ENCODE assay signal across 15 mouse cellular contexts in genomic region chr12:79628121-79628774, GRCm38 (mm10).
A peak's percentile ranks its signal among the peaks of the same experiment; 100 is the strongest.
DNase-seq lines count a peak whose midpoint lies in the region; ATAC-seq and TF ChIP-seq lines count a peak whose summit lies in the region.
"Had no signal": no experiment of that assay in that cellular context is flagged by ENCODE, and none has a peak within 500 bp of the region (broad histone marks: within the 10 kb centered on the region; RNA-seq: fewer than 3 reads in every experiment).

No protein-coding gene starts in this region.

- H3K4me3 ChIP-seq in layer of hippocampus, adult 2 months, result no peak overlapping the region
- no peak overlapping the region for H3K4me3 ChIP-seq in bone marrow macrophage, adult 2 months (ENCODE audit: insufficient read depth, low read length)
- no peak overlapping the region for H3K4me3 ChIP-seq in limb, embryonic 13.5 days
- H3K4me3 ChIP-seq: heart, embryonic 13.5 days had no signal

- no peak for DNase-seq in layer of hippocampus, adult 2 months (ENCODE audit: low spot score in 2 of 2)
- DNase-seq in layer of hippocampus, postnatal 36 days, result no peak
- peak; percentile 78 for DNase-seq in CD4-positive, CD25-positive, alpha-beta regulatory T cell, adult 2 months (ENCODE audit: low read depth, low spot score)
- no peak for DNase-seq in left cerebral cortex, adult 18-20 months (ENCODE audit: low spot score in 2 of 2)
- DNase-seq in layer of hippocampus, adult 8-10 months (ENCODE audit: low spot score in 2 of 2), result no peak
- DNase-seq: cerebellum, adult 11-12 months; lung, adult 18-20 months; right cerebral cortex, postnatal 14 days; thymus, adult 18-20 months had no signal

- no peak for TF ChIP-seq CTCF in layer of hippocampus, adult 2 months (conservative IDR thresholded peaks at IDR 0.05)
- TF ChIP-seq CTCF in bone marrow macrophage, adult 2 months (IDR thresholded peaks at IDR 0.05; ENCODE audit: low read depth, low read length), result no peak

- no peaks in the 10 kb centered on the region for H3K36me3 ChIP-seq in limb, embryonic 13.5 days
- H3K36me3 ChIP-seq: heart, embryonic 13.5 days had no signal

- no peak overlapping the region for H3K4me2 ChIP-seq in limb, embryonic 13.5 days (replicated peaks)
- H3K4me2 ChIP-seq: heart, embryonic 13.5 days had no signal

- H3K27ac ChIP-seq in layer of hippocampus, adult 2 months, result 0 out of 2 replicates have a peak overlapping the region, but pooled peaks have one; percentile 61
- peak overlapping the region; percentile 95 for H3K27ac ChIP-seq in bone marrow macrophage, adult 2 months (ENCODE audit: insufficient read depth, low read depth, low read length)
- peak overlapping the region; percentile 33; the same call in 1 of the 2 replicates for H3K27ac ChIP-seq in limb, embryonic 13.5 days

- peaks cover 59% of the 10 kb centered on the region for H3K4me1 ChIP-seq in bone marrow macrophage, adult 2 months (ENCODE audit: control insufficient read depth, insufficient read depth, low read length)
- H3K4me1 ChIP-seq in limb, embryonic 13.5 days, result peaks cover 31% of the 10 kb centered on the region

- H3K9me3 ChIP-seq in limb, embryonic 13.5 days, result no peaks in the 10 kb centered on the region
- H3K9me3 ChIP-seq: G1E; heart, embryonic 13.5 days had no signal

- no peak overlapping the region for H3K9ac ChIP-seq in limb, embryonic 13.5 days
- H3K9ac ChIP-seq: heart, embryonic 13.5 days had no signal

- ATAC-seq in limb, embryonic 13.5 days (ENCODE audit: low FRiP score, low read depth), result 0 out of 2 replicates have a peak, but pooled peaks have one; percentile 28
- no peak for ATAC-seq in megakaryocyte, adult 5-6 weeks (ENCODE audit: poor library complexity, severe bottlenecking)
- ATAC-seq: hindbrain, embryonic 16.5 days had no signal

- TF ChIP-seq POLR2A in bone marrow macrophage, adult 2 months (IDR thresholded peaks at IDR 0.05; ENCODE audit: borderline replicate concordance, low read depth, low read length), result no peak

- 61% methylated on average over 5 of the region's 5 CpGs for WGBS in limb, embryonic 13.5 days

- no peaks in the 10 kb centered on the region for H3K27me3 ChIP-seq in limb, embryonic 13.5 days
- H3K27me3 ChIP-seq: heart, embryonic 13.5 days had no signal

Comparison
In these comparisons a context has a peak if more than half of its experiments do, and no peak if none do; other contexts are left out.
1. H3K27ac ChIP-seq: peak in every context shown above with its lines; median percentile 95 in bone marrow macrophage, adult 2 months; 61 in layer of hippocampus, adult 2 months; 33 in limb, embryonic 13.5 days.